Mouse (Mus musculus) left cerebral cortex, adult 6 months (tissue): ENCODE results near the gene Tfr2. TPM values are rescaled to one million over a fixed set of nuclear protein-coding genes. Genes with fewer than 3 reads are reported as not detected.

Experiments
- long read RNA-seq, 2 experiments: library from polyadenylated mRNA; unstranded; transcript quantifications; one replicate each; pipeline ENCODE4 v2.0.0; 2019 to 2020
- polyA plus RNA-seq: library from polyadenylated mRNA; unstranded; fragments of <200 nt; fragmentation: Nextera tagmentation; gene quantifications from 2 replicates; pipeline ENCODE4 v1.2.3, GENCODE M21; 2021

The Tfr2 gene
- polyA plus RNA-seq, result 4.2 and 6.1 TPM in 2 replicates
- long read RNA-seq, experiment 1, partial matches to known transcripts, result 20 of 33 reads
- long read RNA-seq, experiment 1, other reads (novel, unspliced or antisense), result 13 of 33 reads
- long read RNA-seq, experiment 2, partial matches to known transcripts, result 0 of 2 reads
- long read RNA-seq, experiment 2, other reads (novel, unspliced or antisense), result 2 of 2 reads

GRCm38 (mm10) chr5:137569665-137570064 is at the start of gene Tfr2:
TSS of gene Tfr2 (plus strand) at chr5:137569840.

DNA sequence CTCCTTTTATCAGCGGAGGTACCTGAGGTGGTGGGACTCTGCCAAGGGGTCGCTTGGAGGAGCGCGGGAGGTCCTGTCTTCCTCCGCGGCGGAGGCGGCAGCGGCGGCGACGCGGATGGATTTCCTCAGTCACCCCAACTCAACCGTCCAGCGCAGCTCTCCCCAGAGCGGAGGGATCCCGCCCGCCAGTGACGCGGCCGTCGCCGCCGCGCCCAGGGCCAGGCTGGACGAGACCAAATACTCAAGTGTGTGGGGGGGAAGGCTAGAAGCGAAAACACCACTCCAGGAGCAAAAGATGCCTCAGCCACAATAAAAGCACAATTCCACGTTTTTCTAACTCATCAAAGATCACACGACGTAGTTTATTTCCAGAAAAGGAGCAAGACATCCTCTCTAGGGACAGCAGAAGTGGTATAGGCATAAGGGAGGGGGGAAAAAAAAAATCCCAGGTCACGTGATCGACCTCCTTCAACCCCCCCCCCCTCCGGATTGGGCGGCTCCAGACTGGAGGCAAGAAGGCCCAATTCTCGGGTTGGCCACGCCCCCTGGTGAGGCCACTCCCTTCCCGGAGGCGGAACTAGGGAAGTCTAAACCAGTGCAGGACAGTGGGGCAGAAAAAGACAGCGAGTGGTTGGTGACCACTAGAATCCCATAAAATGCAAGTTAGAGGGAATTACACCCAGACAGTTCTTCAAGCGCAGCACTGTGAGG is 36.4 kb upstream of the Tfr2 start, which contains the start of the genes Epo and Gnb2:
Gene Epo, minus strand, starts transcription at position 126 of the 711 bp plus-strand sequence.
Gene Gnb2, minus strand, starts transcription at position 394 of the 711 bp plus-strand sequence.

DNA sequence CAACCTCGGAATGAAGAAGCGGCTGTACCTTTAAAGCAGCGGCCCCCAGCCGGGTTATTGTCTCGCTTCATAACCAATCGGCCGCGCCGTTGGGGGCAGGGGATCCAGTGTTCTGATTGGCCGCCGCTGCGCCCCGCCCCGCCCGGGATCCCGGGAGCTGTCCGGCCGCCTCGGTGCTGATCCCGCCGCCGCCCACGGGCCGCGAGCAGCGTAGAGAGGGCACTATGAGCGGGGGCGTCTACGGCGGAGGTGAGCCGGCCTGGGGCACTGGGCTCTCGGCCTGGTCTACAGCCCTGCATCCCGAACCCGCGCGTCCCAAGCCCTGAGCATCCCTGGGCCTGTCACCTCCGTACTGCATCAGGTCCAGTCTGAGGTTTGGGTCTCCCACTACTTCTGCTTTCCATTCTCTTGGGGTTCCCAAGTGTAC is 16.2 kb upstream of the Tfr2 start, which contains the start of gene Actl6b:
Gene Actl6b, plus strand, starts transcription at position 107 of the 427 bp plus-strand sequence.

DNA sequence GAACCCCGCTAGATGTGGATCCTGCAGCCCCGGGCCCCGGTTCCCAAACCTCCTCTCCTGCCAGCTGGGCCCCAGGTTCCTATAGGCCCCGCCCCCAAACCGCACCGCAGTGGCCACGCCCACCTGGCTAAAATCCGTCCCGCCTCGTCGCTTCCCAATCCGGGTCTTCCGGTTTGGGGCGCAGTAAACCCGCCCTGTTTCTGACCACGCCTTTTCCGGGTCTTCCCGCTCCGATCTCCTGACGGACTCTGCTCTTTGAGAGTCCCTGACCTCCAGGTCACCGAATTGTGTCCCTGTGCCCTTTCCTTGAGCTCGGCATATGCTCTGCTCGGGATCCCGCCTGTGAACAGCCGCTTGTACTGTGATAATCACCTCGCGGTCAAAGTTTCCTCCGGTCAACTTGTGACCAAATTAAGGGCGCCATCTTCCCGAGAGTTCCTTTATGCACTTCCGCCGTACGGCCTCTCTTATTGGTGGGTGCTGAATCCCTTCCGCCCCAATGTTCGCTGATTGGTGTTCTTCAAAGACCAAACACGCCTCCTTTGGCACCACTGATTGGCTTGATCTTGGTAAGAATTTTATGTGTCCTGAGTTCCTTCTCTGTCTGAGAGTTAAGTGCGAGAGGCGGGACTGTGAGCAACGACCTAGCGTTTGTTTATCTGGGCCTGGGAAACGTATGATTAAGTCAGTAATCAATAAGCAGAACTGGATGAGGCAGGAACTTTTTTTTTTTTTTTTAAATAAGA is 31.2 kb downstream of the Tfr2 start, which contains the start of gene Mospd3:
Gene Mospd3, minus strand, starts transcription at position 440 of the 746 bp plus-strand sequence.

GRCm38 (mm10) chr5:137613550-137613949 is 43.9 kb downstream of the Tfr2 start, which contains the start of gene Pcolce:
TSS of gene Pcolce (minus strand) at chr5:137613784.

GRCm38 (mm10) chr5:137628498-137629305 is 59.1 kb downstream of the Tfr2 start, which contains the start of the genes Fbxo24, Lrch4 and Gm20605:
TSS of gene Fbxo24 (minus strand) at chr5:137629002.
TSS of gene Lrch4 (plus strand) at chr5:137629121.
TSS of gene Gm20605 (plus strand) at chr5:137629175.

Other genes with a start within 250 kb of the Tfr2 start
- 4.4 and 7.1 TPM in 2 replicates for gene Slc12a9, start 236.2 kb upstream of the Tfr2 start, polyA plus RNA-seq
- gene Ephb4, start 219.7 kb upstream of the Tfr2 start, polyA plus RNA-seq, result 1.2 and 1.8 TPM in 2 replicates
- 0.01 and 0.07 TPM in 2 replicates for gene Zan, start 92.8 kb upstream of the Tfr2 start, polyA plus RNA-seq
- gene Pop7, start 67.3 kb upstream of the Tfr2 start, polyA plus RNA-seq, result 77.7 and 88.9 TPM in 2 replicates
- gene Gigyf1, start 51.3 kb upstream of the Tfr2 start, polyA plus RNA-seq, result 2.3 and 4.6 TPM in 2 replicates
- gene Epo, start 36.6 kb upstream of the Tfr2 start, polyA plus RNA-seq, result not detected in 2 replicates
- 115 and 202 TPM in 2 replicates for gene Gnb2, start 36.3 kb upstream of the Tfr2 start, polyA plus RNA-seq
- gene Actl6b, start 16.3 kb upstream of the Tfr2 start, polyA plus RNA-seq, result 83.0 and 162 TPM in 2 replicates
- gene Mospd3, start 31.2 kb downstream of the Tfr2 start, polyA plus RNA-seq, result 13.1 and 31.6 TPM in 2 replicates
- 11.7 and 16.6 TPM in 2 replicates for gene Pcolce, start 43.9 kb downstream of the Tfr2 start, polyA plus RNA-seq
- not detected in 2 replicates for gene Fbxo24, start 59.2 kb downstream of the Tfr2 start, polyA plus RNA-seq
- gene Lrch4, start 59.3 kb downstream of the Tfr2 start, polyA plus RNA-seq, result 2.1 and 7.4 TPM in 2 replicates
- gene Gm20605, start 59.3 kb downstream of the Tfr2 start, polyA plus RNA-seq, result 0.30 and 0.32 TPM in 2 replicates
- gene Sap25, start 71.5 kb downstream of the Tfr2 start, polyA plus RNA-seq, result 0.50 and 0.69 TPM in 2 replicates
- gene Irs3, start 75.9 kb downstream of the Tfr2 start, polyA plus RNA-seq, result 0.14 and 0.16 TPM in 2 replicates
- 14.9 and 22.9 TPM in 2 replicates for gene Agfg2, start 114.9 kb downstream of the Tfr2 start, polyA plus RNA-seq
- 1.3 and 12.1 TPM in 2 replicates for gene Nyap1, start 171.8 kb downstream of the Tfr2 start, polyA plus RNA-seq
- gene Tsc22d4, start 175.9 kb downstream of the Tfr2 start, polyA plus RNA-seq, result 379 and 574 TPM in 2 replicates
- 21.3 and 41.2 TPM in 2 replicates for gene Ppp1r35, start 209.0 kb downstream of the Tfr2 start, polyA plus RNA-seq
- 9.1 and 11.8 TPM in 2 replicates for gene Mepce, start 217.8 kb downstream of the Tfr2 start, polyA plus RNA-seq
- 3.6 and 4.2 TPM in 2 replicates for gene Zcwpw1, start 218.0 kb downstream of the Tfr2 start, polyA plus RNA-seq